Mouse (Mus musculus) heart, embryonic 12.5 days (tissue): ENCODE data around the gene Gm17334. TPM values are rescaled to one million over a fixed set of nuclear protein-coding genes. Genes with fewer than 3 reads are reported as not detected.

Experiments
- ATAC-seq: fragments of 200-750 bp; cut with Nextera tagmentation; 2 replicates; pipeline ENCODE4 v1.8.0; 2017; ENCODE audit warnings: moderate TSS enrichment, moderate library complexity; ENCODE audit not compliant: insufficient number of reproducible peaks, low FRiP score
- H3K27ac ChIP-seq: fragments of 300-500 bp; sonication (generic); 2 replicates; pipeline ENCODE4 v1.5.1; 2016; ENCODE audit warnings: mild to moderate bottlenecking, moderate library complexity; ENCODE audit not compliant: poor library complexity, severe bottlenecking
- H3K27me3 ChIP-seq: fragments of 300-500 bp; sonication (generic); replicated peaks from 2 replicates; pipeline ENCODE4 v1.6.1; 2016; ENCODE audit warnings: mild to moderate bottlenecking, moderate library complexity
- H3K36me3 ChIP-seq: fragments of 300-500 bp; sonication (generic); 2 replicates; pipeline ENCODE4 v1.6.1; 2016; ENCODE audit warnings: mild to moderate bottlenecking, moderate library complexity
- H3K4me1 ChIP-seq: fragments of 300-500 bp; sonication (generic); replicated peaks from 2 replicates; pipeline ENCODE4 v1.6.1; 2016; ENCODE audit warnings: mild to moderate bottlenecking
- H3K4me2 ChIP-seq: fragments of 300-500 bp; sonication (generic); 2 replicates; pipeline ENCODE4 v1.6.1; 2016; ENCODE audit warnings: mild to moderate bottlenecking, moderate library complexity
- H3K4me3 ChIP-seq: fragments of 300-500 bp; sonication (generic); 2 replicates; pipeline ENCODE4 v1.5.1; 2016; ENCODE audit warnings: mild to moderate bottlenecking
- H3K9ac ChIP-seq: fragments of 300-500 bp; sonication (generic); 2 replicates; pipeline ENCODE4 v1.6.1; 2016; ENCODE audit warnings: mild to moderate bottlenecking, moderate library complexity
- H3K9me3 ChIP-seq: fragments of 300-500 bp; sonication (generic); replicated peaks from 2 replicates; pipeline ENCODE4 v1.6.1; 2016; ENCODE audit warnings: mild to moderate bottlenecking, moderate library complexity
- WGBS: fragments of 180-500 bp; shearing (Covaris S2); methylation state at CpG from one replicate; pipeline ENCODE4 v1.1.7; 2016; 5-methylcytosine and 5-hydroxymethylcytosine counted together
- polyA plus RNA-seq: library from polyadenylated mRNA; unstranded; fragments of >200 nt; fragmentation: Nextera tagmentation; extraction: Ambion mirVana; gene quantifications from 2 replicates; pipeline ENCODE4 v1.2.1, GENCODE M21; 2016

Gm17334 gene
- polyA plus RNA-seq, 1 experiment from 2014 or later = not detected

DNA sequence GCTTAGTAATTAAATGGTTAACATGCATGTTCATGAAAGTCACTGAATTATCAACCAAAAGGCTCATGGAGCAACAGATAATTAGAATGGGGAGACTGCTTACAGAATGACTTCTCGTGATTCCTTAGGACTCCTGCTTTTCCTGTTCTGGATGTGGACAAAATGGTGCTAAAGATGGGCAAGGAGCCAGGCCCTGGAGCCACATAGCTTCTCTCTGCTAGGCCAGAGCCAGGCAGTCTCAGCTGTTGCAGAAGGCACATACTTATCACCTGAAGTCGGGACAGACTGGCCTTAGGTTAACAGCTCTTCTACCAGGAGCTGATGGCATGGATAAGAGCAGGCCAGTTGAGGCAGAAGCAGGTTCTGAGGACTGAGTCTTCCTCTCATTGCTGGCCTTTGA is 37.8 kb upstream of the Gm17334 start:
- Histone ChIP-seq H3K27ac (no peak overlapping the region), H3K9ac (no peak overlapping the region), H3K27me3 (0 out of 2 replicates have a peak, but pooled peaks cover 4% of the 10 kb centered on the region), H3K9me3 (no peaks in the 10 kb centered on the region), H3K36me3 (no peaks in the 10 kb centered on the region), H3K4me1 (peaks cover 6% of the 10 kb centered on the region; the same call in 1 of the 2 replicates), H3K4me2 (no peak overlapping the region), H3K4me3 (no peak overlapping the region)
- 36% methylated on average over 2 of the region's 2 CpGs for WGBS
- ATAC-seq = no peak

GRCm38 (mm10) chr11:53810156-53810555 is 37.2 kb upstream of the Gm17334 start:
- H3K4me3 ChIP-seq = no peak overlapping the region
- no peak overlapping the region for H3K27ac ChIP-seq
- ATAC-seq = no peak
- WGBS = 60% methylated on average over 5 of the region's 5 CpGs
- H3K4me2 ChIP-seq = no peak overlapping the region
- peaks cover 8% of the 10 kb centered on the region; the same call in 1 of the 2 replicates for H3K4me1 ChIP-seq
- no peaks in the 10 kb centered on the region for H3K9me3 ChIP-seq
- H3K36me3 ChIP-seq = no peaks in the 10 kb centered on the region
- H3K27me3 ChIP-seq = 0 out of 2 replicates have a peak, but pooled peaks cover 4% of the 10 kb centered on the region
- no peak overlapping the region for H3K9ac ChIP-seq

DNA sequence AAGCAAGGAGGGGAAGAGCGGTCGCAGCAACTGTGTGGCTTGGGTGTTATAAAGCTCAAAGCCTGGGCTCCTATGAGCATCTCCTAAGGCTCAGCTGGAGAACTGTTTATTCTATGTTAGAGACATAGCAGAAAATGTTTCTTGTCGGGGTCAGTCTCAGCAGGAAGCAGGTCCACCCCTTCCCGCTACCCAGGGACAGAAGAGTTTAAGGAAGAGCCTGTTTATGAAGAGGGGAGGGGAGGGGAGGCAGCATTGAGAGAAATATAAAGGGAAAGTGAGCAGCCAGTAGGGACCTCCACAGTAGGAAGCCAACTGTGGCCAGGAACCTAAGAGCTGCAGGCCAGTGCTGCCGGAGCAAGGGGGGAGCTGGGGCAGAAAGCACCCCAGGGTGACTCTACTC is 36.4 kb upstream of the Gm17334 start:
- no peak for ATAC-seq
- no peaks in the 10 kb centered on the region for H3K9me3 ChIP-seq
- H3K27me3 ChIP-seq = 0 out of 2 replicates have a peak, but pooled peaks cover 4% of the 10 kb centered on the region
- H3K36me3 ChIP-seq = no peaks in the 10 kb centered on the region
- H3K9ac ChIP-seq = no peak overlapping the region
- H3K27ac ChIP-seq = no peak overlapping the region
- peaks cover 8% of the 10 kb centered on the region; the same call in 1 of the 2 replicates for H3K4me1 ChIP-seq
- WGBS = 40% methylated on average over 5 of the region's 5 CpGs
- H3K4me2 ChIP-seq = no peak overlapping the region
- no peak overlapping the region for H3K4me3 ChIP-seq

GRCm38 (mm10) chr11:53805786-53806185 is 32.8 kb upstream of the Gm17334 start:
- no peak overlapping the region for H3K4me3 ChIP-seq
- H3K27ac ChIP-seq = no peak overlapping the region
- H3K9me3 ChIP-seq = no peaks in the 10 kb centered on the region
- WGBS = 71% methylated on average over 9 of the region's 9 CpGs
- ATAC-seq = no peak
- H3K9ac ChIP-seq = no peak overlapping the region
- H3K27me3 ChIP-seq = 0 out of 2 replicates have a peak, but pooled peaks cover 9% of the 10 kb centered on the region
- H3K4me1 ChIP-seq = peaks cover 8% of the 10 kb centered on the region; the same call in 1 of the 2 replicates
- no peak overlapping the region for H3K4me2 ChIP-seq
- H3K36me3 ChIP-seq = no peaks in the 10 kb centered on the region

DNA sequence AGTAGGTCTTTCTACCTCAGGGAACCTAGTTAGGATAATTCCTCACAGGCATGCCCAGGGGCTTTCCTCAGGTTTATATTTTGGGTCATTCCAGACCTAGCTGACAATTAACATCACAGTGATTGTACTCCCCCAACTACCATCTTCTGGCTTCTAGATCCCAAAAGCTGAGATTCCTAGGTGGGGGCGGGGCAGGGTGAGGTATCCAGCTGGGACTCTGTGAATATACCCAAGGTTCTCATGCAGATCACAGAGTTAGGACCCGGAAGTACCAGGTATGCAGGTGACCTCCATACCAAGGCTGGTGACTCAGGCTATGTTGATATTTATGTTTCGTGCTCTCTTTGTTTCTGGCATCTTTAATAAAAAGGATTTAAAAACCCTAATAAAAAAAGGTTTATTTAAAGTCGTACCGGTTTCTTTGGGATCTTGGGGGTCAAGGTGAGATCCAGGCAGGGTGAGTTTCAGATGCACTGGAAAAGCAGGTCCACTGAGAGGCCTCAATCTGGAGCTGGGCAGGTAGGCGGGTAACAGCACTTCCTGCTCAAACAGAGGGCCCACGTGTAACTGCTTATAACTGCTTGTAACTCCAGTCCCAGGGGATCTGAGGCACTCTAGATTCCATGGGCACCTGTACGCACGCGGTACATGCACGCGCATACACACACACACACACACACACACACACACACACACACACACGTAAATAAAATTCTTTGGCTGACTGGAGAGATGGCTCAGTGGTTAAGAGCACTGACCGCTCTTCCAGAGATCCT is 31.8 kb upstream of the Gm17334 start:
- Histone ChIP-seq H3K4me3 (no peak overlapping the region), H3K9me3 (no peaks in the 10 kb centered on the region), H3K27ac (no peak overlapping the region), H3K36me3 (no peaks in the 10 kb centered on the region), H3K4me2 (no peak overlapping the region), H3K27me3 (0 out of 2 replicates have a peak, but pooled peaks cover 8% of the 10 kb centered on the region), H3K9ac (no peak overlapping the region), H3K4me1 (peaks cover 8% of the 10 kb centered on the region; the same call in 1 of the 2 replicates)
- WGBS = 84% methylated on average over 14 of the region's 14 CpGs
- ATAC-seq = no peak

- no peak for ATAC-seq
- Histone ChIP-seq H3K9ac (no peak overlapping the region), H3K27ac (no peak overlapping the region), H3K4me2 (no peak overlapping the region), H3K9me3 (no peaks in the 10 kb centered on the region), H3K4me3 (no peak overlapping the region), H3K27me3 (0 out of 2 replicates have a peak, but pooled peaks cover 5% of the 10 kb centered on the region), H3K36me3 (no peaks in the 10 kb centered on the region), H3K4me1 (peaks cover 8% of the 10 kb centered on the region; the same call in 1 of the 2 replicates)
- 76% methylated on average over 6 of the region's 6 CpGs for WGBS
Observed at GRCm38 (mm10) chr11:53803494-53803893, 30.5 kb upstream of the Gm17334 start.

DNA sequence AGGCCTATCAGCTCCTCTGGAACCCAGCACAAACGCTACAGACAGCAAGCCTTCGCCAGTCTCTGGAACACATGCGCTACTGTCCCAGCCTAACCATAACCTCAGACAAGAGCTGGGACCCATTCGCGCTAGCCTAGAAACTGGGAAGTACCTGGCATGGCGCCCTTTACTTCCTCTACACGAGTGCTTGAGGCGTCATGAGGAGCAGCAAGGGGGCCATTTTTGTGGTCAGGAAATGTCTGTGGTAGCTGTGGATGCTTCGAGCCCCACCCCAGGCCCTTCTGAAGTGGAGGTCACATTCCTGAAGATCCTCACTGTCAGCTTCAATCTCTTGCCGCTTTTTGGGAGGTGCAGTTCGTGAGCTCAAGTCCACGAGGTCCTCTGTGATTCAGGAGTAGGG is 30.1 kb upstream of the Gm17334 start:
- Histone ChIP-seq H3K4me1 (peaks cover 8% of the 10 kb centered on the region; the same call in 1 of the 2 replicates), H3K4me3 (no peak overlapping the region), H3K27me3 (0 out of 2 replicates have a peak, but pooled peaks cover 5% of the 10 kb centered on the region), H3K36me3 (no peaks in the 10 kb centered on the region), H3K9me3 (no peaks in the 10 kb centered on the region), H3K27ac (no peak overlapping the region), H3K4me2 (no peak overlapping the region), H3K9ac (no peak overlapping the region)
- 62% methylated on average over 12 of the region's 12 CpGs for WGBS
- no peak for ATAC-seq

DNA sequence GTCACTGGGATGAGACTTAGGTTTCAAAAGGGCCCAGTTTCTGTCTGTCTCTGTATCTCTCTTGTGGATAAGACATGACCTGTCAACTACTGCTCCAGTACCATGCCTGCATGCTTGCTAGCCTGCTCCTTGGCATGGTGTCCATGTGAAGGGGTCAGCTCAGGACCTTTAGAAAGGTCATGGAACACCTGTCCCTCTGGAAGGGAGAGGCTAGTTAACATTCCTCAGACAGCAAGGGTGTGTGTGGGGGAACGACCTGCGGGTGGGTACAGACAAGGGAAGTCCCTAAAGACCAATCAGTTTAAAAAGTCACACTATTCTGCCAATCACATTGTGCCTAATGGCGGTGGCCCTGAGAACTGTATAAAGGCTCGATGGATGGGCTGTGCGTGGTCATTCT is 28.0 kb upstream of the Gm17334 start:
- Histone ChIP-seq H3K27me3 (0 out of 2 replicates have a peak, but pooled peaks cover 5% of the 10 kb centered on the region), H3K9ac (no peak overlapping the region), H3K4me2 (no peak overlapping the region), H3K9me3 (no peaks in the 10 kb centered on the region), H3K4me3 (no peak overlapping the region), H3K27ac (no peak overlapping the region), H3K4me1 (peaks cover 18% of the 10 kb centered on the region), H3K36me3 (no peaks in the 10 kb centered on the region)
- 80% methylated on average over 5 of the region's 5 CpGs for WGBS
- no peak for ATAC-seq

- Histone ChIP-seq H3K9ac (no peak overlapping the region), H3K36me3 (no peaks in the 10 kb centered on the region), H3K4me1 (peaks cover 23% of the 10 kb centered on the region), H3K4me2 (no peak overlapping the region), H3K9me3 (no peaks in the 10 kb centered on the region), H3K27ac (no peak overlapping the region), H3K4me3 (no peak overlapping the region), H3K27me3 (0 out of 2 replicates have a peak, but pooled peaks cover 5% of the 10 kb centered on the region)
- 67% methylated on average over 4 of the region's 4 CpGs for WGBS
- ATAC-seq = no peak
Observed at GRCm38 (mm10) chr11:53800036-53800435, 27.0 kb upstream of the Gm17334 start.

GRCm38 (mm10) chr11:53798041-53798711 is 25.2 kb upstream of the Gm17334 start:
- Histone ChIP-seq H3K4me2 (no peak overlapping the region), H3K9me3 (no peaks in the 10 kb centered on the region)
- 85% methylated on average over 10 of the region's 10 CpGs for WGBS

DNA sequence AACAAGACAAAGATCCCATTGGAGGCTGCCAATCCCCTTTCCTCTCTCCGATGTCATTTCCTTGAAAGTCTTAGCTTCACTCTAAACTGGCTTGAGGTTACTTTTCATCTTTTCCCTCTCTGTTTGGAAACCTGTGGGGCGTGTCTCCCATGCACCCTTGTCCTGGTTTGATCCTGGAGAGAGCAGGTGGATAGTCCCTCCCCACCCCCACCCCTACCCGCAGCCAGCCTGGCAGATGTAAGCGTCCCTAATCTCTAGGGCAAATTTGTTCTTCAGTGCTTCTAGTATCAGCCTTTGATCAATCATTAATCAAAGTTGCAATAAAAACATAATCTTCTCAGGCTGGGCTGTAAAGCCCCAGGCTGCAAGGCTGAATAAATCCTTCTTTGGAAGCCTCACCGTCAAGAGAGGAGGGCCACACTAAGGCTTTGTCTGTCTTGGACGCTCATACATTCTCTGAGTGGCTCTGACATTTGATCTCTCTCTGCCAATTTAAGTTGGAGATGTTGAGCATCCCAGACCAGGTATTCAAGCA is 24.5 kb upstream of the Gm17334 start:
- H3K4me1 ChIP-seq = peaks cover 36% of the 10 kb centered on the region
- H3K4me3 ChIP-seq = no peak overlapping the region
- H3K36me3 ChIP-seq = no peaks in the 10 kb centered on the region
- no peak overlapping the region for H3K9ac ChIP-seq
- 64% methylated on average over 6 of the region's 6 CpGs for WGBS
- ATAC-seq = no peak
- H3K27ac ChIP-seq = no peak overlapping the region
- H3K27me3 ChIP-seq = 0 out of 2 replicates have a peak, but pooled peaks cover 5% of the 10 kb centered on the region
- no peaks in the 10 kb centered on the region for H3K9me3 ChIP-seq
- H3K4me2 ChIP-seq = no peak overlapping the region

More at GRCm38 (mm10) chr11:53798041-53798711, 25.2 kb upstream of the Gm17334 start:
- H3K27ac ChIP-seq = no peak overlapping the region
- H3K27me3 ChIP-seq = 0 out of 2 replicates have a peak, but pooled peaks cover 5% of the 10 kb centered on the region
- H3K9ac ChIP-seq = no peak overlapping the region
- ATAC-seq = no peak
- H3K36me3 ChIP-seq = no peaks in the 10 kb centered on the region
- no peak overlapping the region for H3K4me3 ChIP-seq
- peaks cover 36% of the 10 kb centered on the region for H3K4me1 ChIP-seq
